Mouse (Mus musculus) hindbrain, embryonic 12.5 days (tissue): ENCODE measurements around the gene Mrs2. TPM values are rescaled to one million over a fixed set of nuclear protein-coding genes. Genes with fewer than 3 reads are reported as not detected.
A peak's percentile ranks its signal among the peaks of the same experiment; 100 is the strongest.
"Not testable (repeated sequence)": the region's sequence is repeated elsewhere in the genome, so short reads cannot be mapped to it uniquely, and the experiment has no call there.

Experiments used
- ATAC-seq: fragments of 200-750 bp; cut with Nextera tagmentation; 2 replicates; pipeline ENCODE4 v1.8.0; 2017; ENCODE audit warnings: moderate TSS enrichment; ENCODE audit not compliant: low FRiP score
- H3K27ac ChIP-seq: fragments of 300-500 bp; sonication (generic); 2 replicates; pipeline ENCODE4 v1.5.1; 2016; ENCODE audit warnings: mild to moderate bottlenecking
- H3K27me3 ChIP-seq: fragments of 300-500 bp; sonication (generic); 2 replicates; pipeline ENCODE4 v1.6.1; 2016; ENCODE audit warnings: mild to moderate bottlenecking
- H3K36me3 ChIP-seq: fragments of 300-500 bp; sonication (generic); 2 replicates; pipeline ENCODE4 v1.6.1; 2016; ENCODE audit warnings: mild to moderate bottlenecking
- H3K4me1 ChIP-seq: fragments of 300-500 bp; sonication (generic); 2 replicates; pipeline ENCODE4 v1.6.1; 2016
- H3K4me2 ChIP-seq: fragments of 300-500 bp; sonication (generic); replicated peaks from 2 replicates; pipeline ENCODE4 v1.6.1; 2016; ENCODE audit warnings: mild to moderate bottlenecking
- H3K4me3 ChIP-seq: fragments of 300-500 bp; sonication (generic); 2 replicates; pipeline ENCODE4 v1.5.1; 2016; ENCODE audit warnings: mild to moderate bottlenecking
- H3K9ac ChIP-seq: fragments of 300-500 bp; sonication (generic); 2 replicates; pipeline ENCODE4 v1.6.1; 2016; ENCODE audit warnings: mild to moderate bottlenecking, moderate library complexity
- H3K9me3 ChIP-seq: fragments of 300-500 bp; sonication (generic); replicated peaks from 2 replicates; pipeline ENCODE4 v1.6.1; 2016; ENCODE audit warnings: mild to moderate bottlenecking
- WGBS: fragments of 180-500 bp; shearing (Covaris S2); methylation state at CpG from one replicate; pipeline ENCODE4 v1.1.7; 2016; 5-methylcytosine and 5-hydroxymethylcytosine counted together
- polyA plus RNA-seq: library from polyadenylated mRNA; unstranded; fragments of >200 nt; fragmentation: Nextera tagmentation; extraction: Ambion mirVana; gene quantifications from 2 replicates; pipeline ENCODE4 v1.2.1, GENCODE M21; 2016

Gene Mrs2
- polyA plus RNA-seq, 1 experiment from 2014 or later: 26.1 TPM

DNA sequence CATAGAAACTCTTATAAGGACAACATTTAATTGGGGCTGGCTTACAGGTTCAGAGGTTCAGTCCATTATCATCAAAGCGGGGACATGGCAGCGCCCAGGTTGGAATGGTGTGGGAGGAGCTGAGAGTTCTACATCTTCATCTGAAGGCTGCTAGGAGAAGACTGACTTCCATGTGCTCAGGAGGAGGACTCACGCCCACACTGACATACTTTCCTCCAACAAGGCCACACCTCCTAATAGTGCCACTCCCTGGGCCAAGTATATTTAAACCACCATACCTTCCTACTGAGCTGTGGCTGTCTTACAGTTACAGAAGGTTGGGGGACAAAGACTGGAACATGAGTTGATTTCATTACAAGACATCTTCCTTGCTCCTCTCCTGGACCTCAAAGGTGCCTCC is 48.4 kb downstream of the Mrs2 start:
- H3K36me3 ChIP-seq, H3K4me1 ChIP-seq, H3K4me2 ChIP-seq, ATAC-seq, H3K9ac ChIP-seq, H3K27me3 ChIP-seq, H3K27ac ChIP-seq, H3K4me3 ChIP-seq, H3K9me3 ChIP-seq: not testable (repeated sequence)
- WGBS: 88% methylated on average over 3 of the region's 3 CpGs

GRCm38 (mm10) chr13:24965846-24966201 is 54.4 kb downstream of the Mrs2 start:
- peaks cover 3% of the 10 kb centered on the region for H3K27me3 ChIP-seq
- 56% methylated on average over 5 of the region's 5 CpGs for WGBS
- ATAC-seq: no peak

GRCm38 (mm10) chr13:24965130-24965845 is 54.9 kb downstream of the Mrs2 start:
- no peak overlapping the region for H3K27ac ChIP-seq
- no peak for ATAC-seq

More at GRCm38 (mm10) chr13:24965846-24966201, 54.4 kb downstream of the Mrs2 start:
- no peak overlapping the region for H3K27ac ChIP-seq
- H3K4me2 ChIP-seq: peak overlapping the region; percentile 35
- no peaks in the 10 kb centered on the region for H3K9me3 ChIP-seq
- no peak overlapping the region for H3K4me3 ChIP-seq
- H3K36me3 ChIP-seq: no peaks in the 10 kb centered on the region
- H3K4me1 ChIP-seq: peaks cover 5% of the 10 kb centered on the region; the same call in 1 of the 2 replicates
- H3K9ac ChIP-seq: no peak overlapping the region

GRCm38 (mm10) chr13:24962119-24962518 is 58.1 kb downstream of the Mrs2 start:
- no peak overlapping the region for H3K9ac ChIP-seq
- no peak overlapping the region for H3K4me2 ChIP-seq
- no peak overlapping the region for H3K27ac ChIP-seq
- H3K4me3 ChIP-seq: no peak overlapping the region
- no peak for ATAC-seq
- H3K4me1 ChIP-seq: peaks cover 5% of the 10 kb centered on the region; the same call in 1 of the 2 replicates
- H3K36me3 ChIP-seq: no peaks in the 10 kb centered on the region
- WGBS: 83% methylated on average over 8 of the region's 8 CpGs
- H3K9me3 ChIP-seq: no peaks in the 10 kb centered on the region
- H3K27me3 ChIP-seq: peaks cover 3% of the 10 kb centered on the region

More at GRCm38 (mm10) chr13:24965130-24965845, 54.9 kb downstream of the Mrs2 start:
- Histone ChIP-seq H3K4me2 (peak overlapping the region; percentile 35), H3K9me3 (no peaks in the 10 kb centered on the region), H3K4me1 (peaks cover 5% of the 10 kb centered on the region; the same call in 1 of the 2 replicates), H3K27me3 (peaks cover 3% of the 10 kb centered on the region), H3K4me3 (no peak overlapping the region), H3K9ac (no peak overlapping the region), H3K36me3 (no peaks in the 10 kb centered on the region)
- WGBS: 29% methylated on average over 15 of the region's 15 CpGs

GRCm38 (mm10) chr13:24960084-24960483 is 60.1 kb downstream of the Mrs2 start:
- peaks cover under 1% of the 10 kb centered on the region; the same call in 1 of the 2 replicates for H3K4me1 ChIP-seq
- 79% methylated on average over 3 of the region's 3 CpGs for WGBS
- no peak overlapping the region for H3K4me2 ChIP-seq
- no peak overlapping the region for H3K9ac ChIP-seq
- H3K4me3 ChIP-seq: no peak overlapping the region
- H3K9me3 ChIP-seq: no peaks in the 10 kb centered on the region
- H3K27ac ChIP-seq: no peak overlapping the region
- no peaks in the 10 kb centered on the region; the same call in 1 of the 2 replicates for H3K27me3 ChIP-seq
- no peaks in the 10 kb centered on the region for H3K36me3 ChIP-seq
- ATAC-seq: no peak

- Histone ChIP-seq H3K36me3 (no peaks in the 10 kb centered on the region), H3K27ac (no peak overlapping the region), H3K9me3 (no peaks in the 10 kb centered on the region), H3K27me3 (no peaks in the 10 kb centered on the region), H3K9ac (no peak overlapping the region), H3K4me2 (no peak overlapping the region), H3K4me3 (no peak overlapping the region), H3K4me1 (no peaks in the 10 kb centered on the region)
- ATAC-seq: no peak
- WGBS: 89% methylated on average over 11 of the region's 11 CpGs
These were observed 61.5 kb downstream of the Mrs2 start for GRCm38 (mm10) chr13:24958671-24959070.

DNA sequence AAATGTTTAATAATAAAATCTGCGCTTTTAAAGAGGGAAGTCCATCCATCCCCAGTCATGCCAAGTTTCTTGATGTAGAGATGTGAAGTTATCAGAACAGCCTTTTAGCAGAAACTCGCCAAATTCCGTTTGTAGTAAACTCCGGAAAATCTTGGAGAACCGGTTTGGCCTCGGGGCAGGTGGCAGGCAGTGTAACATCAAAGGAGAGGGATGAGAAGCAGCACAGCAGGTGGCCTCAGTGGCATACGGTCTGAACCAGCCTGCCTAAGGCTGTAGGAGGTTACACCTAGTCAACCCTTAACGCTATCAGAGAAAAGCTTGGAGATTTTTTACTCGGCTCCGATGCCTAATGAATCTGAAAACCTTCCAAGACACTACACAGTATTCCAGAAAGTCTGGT is 64.7 kb downstream of the Mrs2 start:
- Histone ChIP-seq H3K4me3 (no peak overlapping the region), H3K4me1 (no peaks in the 10 kb centered on the region), H3K4me2 (no peak overlapping the region), H3K9me3 (no peaks in the 10 kb centered on the region), H3K9ac (no peak overlapping the region), H3K36me3 (no peaks in the 10 kb centered on the region), H3K27me3 (no peaks in the 10 kb centered on the region), H3K27ac (no peak overlapping the region)
- no peak for ATAC-seq
- 17% methylated on average over 10 of the region's 10 CpGs for WGBS

DNA sequence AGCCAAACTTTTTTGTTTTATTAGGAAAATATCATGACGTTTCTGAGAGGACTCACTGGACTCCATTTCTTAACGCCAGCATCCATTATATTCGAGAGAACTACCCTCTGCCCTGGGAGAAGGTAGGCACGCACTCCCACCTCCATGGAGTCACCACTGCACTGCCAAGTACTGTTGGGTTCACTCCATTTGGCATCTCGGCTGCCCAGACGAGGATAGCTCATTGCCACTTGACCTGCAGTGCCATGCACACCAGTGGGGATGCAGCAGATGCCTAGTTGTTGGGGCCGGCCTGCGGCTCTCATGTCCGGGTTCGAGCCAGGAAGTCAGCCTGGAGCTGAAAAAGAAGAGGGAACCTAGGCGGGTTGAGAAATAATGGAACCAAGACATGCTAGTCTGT is 65.1 kb downstream of the Mrs2 start:
- Histone ChIP-seq H3K4me3 (no peak overlapping the region), H3K4me2 (no peak overlapping the region), H3K36me3 (no peaks in the 10 kb centered on the region), H3K27me3 (no peaks in the 10 kb centered on the region), H3K9me3 (no peaks in the 10 kb centered on the region), H3K4me1 (no peaks in the 10 kb centered on the region), H3K27ac (no peak overlapping the region), H3K9ac (no peak overlapping the region)
- WGBS: 48% methylated on average over 11 of the region's 11 CpGs
- ATAC-seq: no peak

DNA sequence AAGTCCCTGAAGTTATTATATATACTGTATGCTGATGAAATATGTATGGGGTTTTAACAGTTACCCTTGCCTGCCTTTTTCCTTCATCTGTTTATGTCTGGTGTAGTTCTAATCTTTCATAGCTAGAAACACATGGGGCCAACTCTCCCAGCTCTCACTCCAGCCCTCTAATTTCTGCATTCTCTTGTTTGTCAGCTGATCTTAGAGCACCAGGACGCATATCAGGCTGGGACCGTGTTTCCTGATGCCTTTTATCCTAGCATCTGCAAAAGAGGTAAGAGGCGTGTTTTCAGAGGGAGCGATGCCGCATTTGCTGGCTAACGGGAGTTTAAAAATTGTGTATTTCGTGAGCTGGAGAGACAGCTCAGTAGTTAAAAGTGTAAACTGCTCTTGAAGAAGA is 67.5 kb downstream of the Mrs2 start:
- WGBS: 80% methylated on average over 7 of the region's 7 CpGs
- Histone ChIP-seq H3K4me2 (no peak overlapping the region), H3K4me3 (no peak overlapping the region), H3K36me3 (no peaks in the 10 kb centered on the region), H3K27me3 (no peaks in the 10 kb centered on the region), H3K4me1 (no peaks in the 10 kb centered on the region), H3K27ac (no peak overlapping the region), H3K9me3 (no peaks in the 10 kb centered on the region), H3K9ac (no peak overlapping the region)
- ATAC-seq: no peak

- no peak overlapping the region for H3K9ac ChIP-seq
- H3K4me3 ChIP-seq: no peak overlapping the region
- no peak overlapping the region for H3K4me2 ChIP-seq
- peaks cover 3% of the 10 kb centered on the region; the same call in 1 of the 2 replicates for H3K4me1 ChIP-seq
- H3K36me3 ChIP-seq: no peaks in the 10 kb centered on the region
- no peak for ATAC-seq
- H3K27me3 ChIP-seq: no peaks in the 10 kb centered on the region
- H3K27ac ChIP-seq: no peak overlapping the region
- no peaks in the 10 kb centered on the region for H3K9me3 ChIP-seq
- 88% methylated on average over 6 of the region's 6 CpGs for WGBS
These were observed 71.3 kb downstream of the Mrs2 start for GRCm38 (mm10) chr13:24948870-24949269.

DNA sequence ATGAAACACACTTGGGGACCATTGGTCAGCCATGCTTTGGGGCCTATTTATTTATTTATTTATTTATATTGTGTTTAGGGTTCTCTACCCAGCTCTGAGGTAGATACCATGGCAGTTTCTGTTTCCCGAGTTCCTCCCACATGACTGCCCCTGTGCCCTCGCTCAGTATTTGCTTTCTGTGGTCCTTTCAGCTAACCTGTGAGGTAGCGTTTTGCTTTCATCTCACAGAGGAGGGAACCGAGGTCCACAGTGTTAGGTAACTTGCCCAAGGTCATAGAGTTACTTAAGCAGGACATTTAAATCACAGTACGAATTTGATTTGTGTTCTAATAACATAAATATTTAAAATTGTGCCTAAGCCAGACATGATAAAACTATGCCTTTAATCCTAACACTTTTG is 73.0 kb downstream of the Mrs2 start:
- no peak overlapping the region for H3K9ac ChIP-seq
- peaks cover 7% of the 10 kb centered on the region for H3K4me1 ChIP-seq
- H3K9me3 ChIP-seq: no peaks in the 10 kb centered on the region
- no peak overlapping the region for H3K27ac ChIP-seq
- no peak overlapping the region for H3K4me3 ChIP-seq
- no peak for ATAC-seq
- 82% methylated on average over 5 of the region's 5 CpGs for WGBS
- H3K4me2 ChIP-seq: no peak overlapping the region
- no peaks in the 10 kb centered on the region for H3K27me3 ChIP-seq
- H3K36me3 ChIP-seq: no peaks in the 10 kb centered on the region

- H3K4me2 ChIP-seq: no peak overlapping the region
- H3K4me3 ChIP-seq: no peak overlapping the region
- no peaks in the 10 kb centered on the region for H3K27me3 ChIP-seq
- H3K9me3 ChIP-seq: no peaks in the 10 kb centered on the region
- peak; percentile 69 for ATAC-seq
- no peaks in the 10 kb centered on the region for H3K36me3 ChIP-seq
- 15% methylated on average over 4 of the region's 4 CpGs for WGBS
- no peak overlapping the region for H3K27ac ChIP-seq
- peaks cover 7% of the 10 kb centered on the region for H3K4me1 ChIP-seq
- H3K9ac ChIP-seq: no peak overlapping the region
These were observed 74.6 kb downstream of the Mrs2 start for GRCm38 (mm10) chr13:24945567-24945966.

GRCm38 (mm10) chr13:24943303-24943702 is 76.9 kb downstream of the Mrs2 start:
- Histone ChIP-seq H3K27me3 (no peaks in the 10 kb centered on the region), H3K9ac (no peak overlapping the region), H3K9me3 (no peaks in the 10 kb centered on the region), H3K4me1 (peaks cover 7% of the 10 kb centered on the region), H3K27ac (no peak overlapping the region), H3K36me3 (no peaks in the 10 kb centered on the region), H3K4me2 (no peak overlapping the region), H3K4me3 (no peak overlapping the region)
- ATAC-seq: no peak
- 76% methylated on average over 8 of the region's 8 CpGs for WGBS
